Mouse (Mus musculus) olfactory bulb, adult 2 months (tissue): ENCODE results near the gene Cgref1.

Source experiments
- CTCF ChIP-seq: fragments of 200-500 bp; IDR thresholded peaks from 2 replicates; pipeline ENCODE4 v1.5.1; 2012; ENCODE audit warnings: low read depth, mild to moderate bottlenecking, low read length, moderate library complexity; ENCODE audit not compliant: insufficient read depth
- POLR2A ChIP-seq: fragments of 200-500 bp; IDR thresholded peaks from 2 replicates; pipeline ENCODE4 v1.6.1; 2012; ENCODE audit warnings: mild to moderate bottlenecking, low read depth, low read length, moderate library complexity; ENCODE audit not compliant: insufficient read depth

GRCm38 (mm10) chr5:30930846-30931245 is 14.5 kb downstream of the Cgref1 start:
- TF ChIP-seq CTCF, result no peak
- no peak for TF ChIP-seq POLR2A
